Mouse (Mus musculus) adrenal gland, postnatal 36 days (tissue): ENCODE data around the gene Gm21788. TPM values are rescaled to one million over a fixed set of nuclear protein-coding genes. Genes with fewer than 3 reads are reported as not detected.
"Not testable (repeated sequence)": the region's sequence is repeated elsewhere in the genome, so short reads cannot be mapped to it uniquely, and the experiment has no call there.

Experiments used
- DNase-seq, 2 experiments: peaks; one replicate each; pipeline ENCODE4 v3.0.0; 2021; ENCODE audit warnings: mixed read lengths in 1 of 2
- long read RNA-seq, 2 experiments: library from polyadenylated mRNA; stranded (forward); transcript quantifications; one replicate each; pipeline ENCODE4 v2.0.0; 2021; ENCODE audit warnings: borderline sequencing depth in 2 of 2
- total RNA-seq, 2 experiments: library from RNA; stranded (reverse); gene quantifications; 2 replicates each; pipeline ENCODE4 v1.2.3; 2021

Gene Gm21788
- not detected for total RNA-seq
- long read RNA-seq, experiment 1: 0 reads
- long read RNA-seq, experiment 2: 0 reads

DNA sequence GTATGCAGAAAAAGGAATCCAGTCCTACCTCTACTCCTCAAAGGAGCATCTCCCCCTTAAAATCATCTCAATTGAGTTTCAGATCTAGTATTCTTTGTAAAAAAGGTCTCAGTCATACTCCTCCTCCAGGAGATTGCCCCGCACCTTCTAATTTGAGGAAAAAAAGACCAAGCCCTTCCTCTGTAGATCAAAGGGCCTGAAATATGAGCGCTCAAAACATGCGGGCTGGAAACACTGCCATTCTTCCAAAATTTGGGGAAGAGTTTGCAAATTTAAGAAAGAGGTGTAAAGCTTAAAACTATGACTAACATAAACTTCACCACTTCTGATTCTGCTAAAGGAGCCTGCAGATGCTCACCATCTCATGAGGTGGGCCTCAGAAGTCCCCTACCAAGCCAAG lies at the start of gene Gm21788:
TSS of gene Gm21788 (plus strand) at position 301 of the 400 bp plus-strand sequence.
- DNase-seq: not testable (repeated sequence)

Other genes with a start within 250 kb of the Gm21788 start
- gene Gm21244, start 235.7 kb upstream of the Gm21788 start, total RNA-seq: not detected
- not detected for gene Gm28998, start 151.2 kb upstream of the Gm21788 start, total RNA-seq
- gene Gm20826, start 233.5 kb downstream of the Gm21788 start, total RNA-seq: not detected